Mouse (Mus musculus): ENCODE measurements around the gene Ppp1r26. TPM values are rescaled to one million over a fixed set of nuclear protein-coding genes. Genes with fewer than 3 reads are reported as not detected.

Gene Ppp1r26
- 10 to 100 TPM; 23.8 to 24.6 TPM for total RNA-seq (2021)
- long read RNA-seq, experiment 1, partial matches to known transcripts = 0 of 31 reads
- long read RNA-seq, experiment 1, other reads (novel, unspliced or antisense) = 27 of 31 reads
- long read RNA-seq, experiment 2, transcript Ppp1r26-202 (4 exons, 617 nt) = major isoform, 6 of 16 reads
- long read RNA-seq, experiment 2, partial matches to known transcripts = 0 of 16 reads
- long read RNA-seq, experiment 2, other reads (novel, unspliced or antisense) = 10 of 16 reads

- intact Hi-C loops (cut with DNase I) = loop anchor here (10.0 kb wide), 1 partner anchor 902 kb away; no protein-coding TSS in a partner anchor
- DNase-seq (ENCODE audit: low spot score in 2 of 2) = peak in 1 of 2 experiments; percentile 51
Measured at GRCm38 (mm10) chr2:28446515-28447314, at the start of gene Ppp1r26. Gene Ppp1r26 (plus strand): TSS chr2:28446800.

DNA sequence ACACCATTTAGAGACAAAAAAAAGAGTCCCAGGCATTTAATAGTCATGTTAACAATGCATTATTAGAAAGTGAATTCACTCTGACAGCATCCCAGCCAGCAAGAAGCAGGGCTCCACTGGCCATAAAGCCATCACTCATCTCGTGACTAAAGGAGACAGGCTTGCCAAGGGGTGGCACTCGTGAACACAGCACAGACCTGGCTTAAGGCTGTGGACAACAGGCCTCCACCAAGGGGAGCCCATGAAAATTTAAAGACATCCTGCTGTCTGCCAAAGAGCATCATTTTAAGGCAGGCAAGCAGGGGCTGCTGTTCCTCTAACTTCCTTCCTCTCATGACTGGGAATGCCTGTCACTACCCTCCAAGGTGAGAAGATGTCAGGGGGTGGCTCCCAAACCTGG, 49.7 kb upstream of the Ppp1r26 start:
- DNase-seq (ENCODE audit: low spot score in 2 of 2) = no peak
- intact Hi-C loops (cut with DNase I) = no loop called here

GRCm38 (mm10) chr2:28397417-28398119, 49.0 kb upstream of the Ppp1r26 start:
- DNase-seq (ENCODE audit: low spot score in 2 of 2) = no peak
- intact Hi-C loops (cut with DNase I) = no loop called here

DNA sequence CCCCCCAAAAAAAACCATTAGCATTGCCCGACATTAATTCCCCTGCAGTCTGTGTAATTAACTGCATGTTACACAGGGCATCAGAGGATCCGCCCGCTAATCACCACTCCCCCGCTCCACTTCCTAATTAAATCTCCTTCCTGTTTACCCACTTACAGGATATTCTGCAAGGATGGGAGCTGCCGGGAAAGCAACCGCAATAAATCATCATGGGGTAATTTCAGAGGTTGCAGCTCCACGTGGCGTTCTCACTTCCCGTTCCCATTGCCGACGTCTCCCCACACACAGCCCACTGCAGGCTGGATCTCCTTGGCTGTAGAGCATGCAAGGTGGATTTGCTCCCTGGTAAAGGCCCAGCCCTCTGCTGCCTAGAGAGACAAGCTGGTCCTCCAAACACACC, 45.0 kb upstream of the Ppp1r26 start:
- intact Hi-C loops (cut with DNase I) = no loop called here
- DNase-seq (ENCODE audit: low spot score in 2 of 2) = no peak

GRCm38 (mm10) chr2:28402128-28402527, 44.5 kb upstream of the Ppp1r26 start:
- intact Hi-C loops (cut with DNase I) = no loop called here
- DNase-seq (ENCODE audit: low spot score in 2 of 2) = no peak

DNA sequence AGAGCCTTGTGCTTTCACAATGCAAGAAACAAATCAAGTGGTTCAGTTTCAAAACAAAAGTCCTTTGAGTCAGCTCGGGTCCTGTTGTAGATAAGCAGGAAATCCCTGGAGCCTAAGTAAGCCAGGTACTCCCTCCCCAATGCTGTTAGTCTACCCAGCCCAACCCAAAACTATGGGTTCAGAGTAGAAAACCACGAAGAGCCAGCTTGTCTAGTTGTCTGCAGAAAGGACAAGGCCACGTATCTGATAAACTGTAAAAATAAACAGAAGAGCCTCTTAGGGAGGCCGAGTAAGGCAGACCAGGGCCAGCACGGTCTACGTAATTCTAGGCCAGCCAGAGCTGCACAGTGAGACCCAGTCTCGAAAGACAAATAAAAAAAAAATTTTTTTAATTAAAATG, 38.8 kb upstream of the Ppp1r26 start:
- no peak for DNase-seq (ENCODE audit: low spot score in 2 of 2)
- intact Hi-C loops (cut with DNase I) = no loop called here

DNA sequence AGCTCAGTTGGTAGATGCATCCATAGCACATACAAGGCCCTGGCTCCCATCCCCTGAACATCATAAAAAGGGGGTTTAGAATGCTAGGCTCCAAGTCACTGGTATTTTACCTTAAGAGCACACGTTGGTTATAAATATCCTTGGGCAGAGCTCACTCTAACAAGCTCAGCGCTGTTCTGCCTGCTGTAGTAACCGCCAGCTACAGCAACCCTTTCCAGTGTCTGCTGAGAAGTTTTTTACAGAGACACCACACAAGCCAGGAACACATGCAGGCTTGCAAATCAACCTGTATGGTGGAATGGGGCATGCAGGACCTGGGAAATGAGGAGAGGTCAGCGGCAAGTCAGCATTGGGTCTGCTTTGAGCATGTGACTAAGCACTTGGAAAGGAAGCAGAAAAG, 37.5 kb upstream of the Ppp1r26 start:
- peak in 1 of 2 experiments; percentile 62 for DNase-seq (ENCODE audit: low spot score in 2 of 2)
- intact Hi-C loops (cut with DNase I) = no loop called here

DNA sequence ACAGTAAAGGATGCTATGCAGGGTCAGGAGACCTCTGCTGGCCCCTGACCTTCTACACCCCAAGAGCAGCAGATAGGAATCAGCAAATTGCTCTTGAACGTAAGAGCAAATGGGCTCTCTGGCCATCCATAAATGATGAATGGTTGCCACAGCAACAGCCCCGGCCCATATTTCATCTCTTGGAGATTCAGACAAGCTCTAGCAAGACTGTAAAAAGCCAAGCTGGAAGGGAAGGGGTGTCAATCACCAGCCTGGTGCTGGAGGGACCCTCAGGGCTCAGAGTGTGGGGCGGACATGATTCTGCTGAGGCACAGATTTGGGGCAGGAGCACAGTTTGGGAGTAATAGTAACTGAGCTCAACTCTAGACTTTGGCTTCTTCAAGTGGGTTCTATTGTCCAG, 37.0 kb upstream of the Ppp1r26 start:
- intact Hi-C loops (cut with DNase I) = no loop called here
- DNase-seq (ENCODE audit: low spot score in 2 of 2) = no peak

DNA sequence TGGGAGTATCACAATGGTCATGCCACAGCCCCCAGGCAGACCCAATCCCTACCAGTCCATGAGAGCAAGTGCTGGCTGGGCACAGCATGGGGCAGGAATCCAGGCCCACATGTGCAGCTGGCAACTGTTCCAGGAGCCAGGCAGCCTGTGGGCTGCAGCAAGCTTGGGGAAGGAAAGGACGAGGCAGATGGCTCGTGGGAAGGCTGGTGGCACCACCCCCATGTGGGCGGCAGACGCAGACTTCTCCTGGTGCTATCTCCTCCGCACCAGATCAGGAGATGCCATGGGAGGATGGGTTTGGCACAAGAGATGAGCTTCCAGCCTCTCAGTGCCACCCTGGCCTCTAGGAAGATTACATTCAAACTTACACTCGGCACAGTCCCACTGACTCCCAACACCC, 33.7 kb upstream of the Ppp1r26 start:
- DNase-seq (ENCODE audit: low spot score in 2 of 2) = peak; percentile 84 to 89
- intact Hi-C loops (cut with DNase I) = loop anchor here (2.0 to 10.0 kb wide), 3 partner anchors 34 to 348 kb away; no protein-coding TSS in a partner anchor

GRCm38 (mm10) chr2:28414116-28414756, 32.4 kb upstream of the Ppp1r26 start:
- intact Hi-C loops (cut with DNase I) = loop anchor here (5.0 to 10.0 kb wide), 2 partner anchors 112 to 349 kb away; no protein-coding TSS in a partner anchor
- no peak for DNase-seq (ENCODE audit: low spot score in 2 of 2)

GRCm38 (mm10) chr2:28414757-28415137, 31.9 kb upstream of the Ppp1r26 start:
- intact Hi-C loops (cut with DNase I) = loop anchor here (5.0 to 10.0 kb wide), 2 partner anchors 112 to 350 kb away; no protein-coding TSS in a partner anchor
- DNase-seq (ENCODE audit: low spot score in 2 of 2) = no peak

- peak; percentile 60 to 87 for DNase-seq (ENCODE audit: low spot score in 2 of 2)
- intact Hi-C loops (cut with DNase I) = loop anchor here (10.0 kb wide), 1 partner anchor 351 kb away; no protein-coding TSS in a partner anchor
Measured at GRCm38 (mm10) chr2:28415387-28416024, 31.1 kb upstream of the Ppp1r26 start.

DNA sequence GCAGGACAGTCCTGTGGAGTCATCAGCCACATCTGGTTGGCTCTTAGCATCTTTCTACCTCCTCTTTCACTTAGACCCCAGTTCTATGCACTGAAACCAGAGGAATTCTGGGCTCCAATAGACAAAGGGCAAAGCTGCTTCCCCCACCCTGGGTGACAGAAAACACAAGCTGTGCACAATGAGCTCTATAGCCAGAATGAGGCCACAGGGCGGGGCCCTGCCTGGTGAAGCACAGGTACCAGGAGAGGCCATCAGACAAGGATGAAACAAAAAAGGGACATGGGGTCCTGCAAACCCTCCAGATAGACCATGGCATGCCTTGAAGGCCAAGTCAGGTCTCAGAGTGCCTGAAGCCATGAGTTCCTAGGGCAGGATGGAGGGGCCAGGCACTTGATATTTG, 30.1 kb upstream of the Ppp1r26 start:
- intact Hi-C loops (cut with DNase I) = loop anchor here (10.0 kb wide), 1 partner anchor 352 kb away; no protein-coding TSS in a partner anchor
- no peak for DNase-seq (ENCODE audit: low spot score in 2 of 2)

DNA sequence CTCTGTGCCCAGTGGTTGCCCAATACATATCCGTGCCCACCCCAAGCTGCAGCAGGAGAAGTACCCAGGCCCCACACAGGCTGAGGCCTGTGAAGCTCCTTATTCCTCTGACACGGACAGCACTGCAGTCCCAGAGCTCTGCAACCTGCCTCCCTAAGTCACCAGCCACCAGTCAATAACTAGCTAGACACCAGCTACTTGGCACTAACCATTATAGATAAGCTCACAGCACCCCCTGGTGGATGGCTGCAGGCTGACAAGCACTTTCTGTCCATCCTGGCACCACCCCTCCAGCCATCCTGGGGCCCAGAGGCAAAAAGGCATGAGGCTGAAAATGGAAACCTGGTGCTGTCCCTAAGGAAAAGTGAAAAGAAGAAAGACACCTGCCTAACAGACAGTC, 28.6 kb upstream of the Ppp1r26 start:
- intact Hi-C loops (cut with DNase I) = loop anchor here (1.0 to 10.0 kb wide), 2 partner anchors 214 to 353 kb away; no protein-coding TSS in a partner anchor
- DNase-seq (ENCODE audit: low spot score in 2 of 2) = peak; percentile 93

- intact Hi-C loops (cut with DNase I) = loop anchor here (2.0 to 10.0 kb wide), 4 partner anchors 325 to 649 kb away; no protein-coding TSS in a partner anchor
Measured at GRCm38 (mm10) chr2:28419898-28420297, 26.7 kb upstream of the Ppp1r26 start.

DNA sequence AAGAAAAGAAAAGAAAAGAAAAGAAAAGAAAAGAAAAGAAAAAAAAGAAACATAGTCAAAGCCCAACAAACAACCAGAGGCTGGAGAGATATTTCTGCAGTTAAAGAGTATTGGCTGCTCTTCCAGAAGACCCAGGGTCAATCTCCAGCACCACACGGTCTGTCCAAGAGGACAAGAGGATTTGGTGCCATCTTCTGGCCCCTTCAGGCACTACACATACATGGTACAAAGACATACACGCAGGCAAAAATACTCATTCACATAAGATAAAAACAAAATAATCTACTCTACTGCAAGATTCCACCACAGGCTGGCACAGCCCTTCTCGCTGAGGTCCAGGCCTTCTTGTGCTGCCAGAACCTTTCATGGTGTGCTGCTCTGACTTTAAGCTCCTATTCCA, 23.4 kb upstream of the Ppp1r26 start:
- intact Hi-C loops (cut with DNase I) = loop anchor here (10.0 kb wide), 1 partner anchor 328 kb away; no protein-coding TSS in a partner anchor
- DNase-seq (ENCODE audit: low spot score in 2 of 2) = peak in 1 of 2 experiments; percentile 52

More at GRCm38 (mm10) chr2:28419898-28420297, 26.7 kb upstream of the Ppp1r26 start:
- peak; percentile 97 to 98 for DNase-seq (ENCODE audit: low spot score in 2 of 2)

DNA sequence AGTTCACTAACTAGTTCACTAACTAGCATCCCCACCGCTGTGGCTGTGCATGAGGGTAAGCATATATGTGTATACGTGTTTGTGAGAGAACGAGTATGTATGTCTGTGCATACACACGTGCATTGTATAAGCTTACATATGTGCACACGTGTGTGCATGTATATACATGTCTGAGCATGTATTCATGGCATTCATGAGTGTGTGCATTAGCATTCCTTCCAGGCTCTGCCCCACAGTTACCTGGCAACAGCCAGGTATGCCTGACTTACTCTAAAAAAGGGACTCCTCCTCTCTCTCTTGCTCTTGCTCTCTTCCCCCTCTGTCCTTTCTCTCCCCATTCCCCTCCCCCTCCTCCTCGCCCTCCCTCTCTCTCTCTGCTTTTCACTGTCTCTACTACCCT, 19.4 kb upstream of the Ppp1r26 start:
- intact Hi-C loops (cut with DNase I) = loop anchor here (10.0 kb wide), 1 partner anchor 332 kb away; no protein-coding TSS in a partner anchor
- no peak for DNase-seq (ENCODE audit: low spot score in 2 of 2)

DNA sequence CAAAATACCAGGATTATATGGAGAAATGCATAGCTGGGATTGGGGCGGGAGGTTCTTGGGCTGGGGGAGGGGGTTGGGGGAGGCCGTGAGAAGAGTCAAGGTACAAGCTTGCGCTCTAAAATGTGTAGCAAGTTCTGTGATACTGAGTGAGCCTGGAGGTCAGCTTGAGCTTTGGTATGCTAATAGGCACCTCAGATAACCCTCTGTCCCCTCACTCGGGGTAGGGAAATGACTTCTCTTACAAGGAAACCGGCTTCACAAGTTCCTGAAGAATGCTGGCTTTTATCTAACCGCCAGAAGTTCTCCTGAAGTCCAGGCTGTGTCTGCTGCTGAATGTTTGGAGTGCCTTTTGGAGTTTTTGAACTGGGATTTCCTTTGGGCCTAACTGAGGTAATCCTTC, 15.8 kb upstream of the Ppp1r26 start:
- DNase-seq (ENCODE audit: low spot score in 2 of 2) = no peak
- intact Hi-C loops (cut with DNase I) = no loop called here

DNA sequence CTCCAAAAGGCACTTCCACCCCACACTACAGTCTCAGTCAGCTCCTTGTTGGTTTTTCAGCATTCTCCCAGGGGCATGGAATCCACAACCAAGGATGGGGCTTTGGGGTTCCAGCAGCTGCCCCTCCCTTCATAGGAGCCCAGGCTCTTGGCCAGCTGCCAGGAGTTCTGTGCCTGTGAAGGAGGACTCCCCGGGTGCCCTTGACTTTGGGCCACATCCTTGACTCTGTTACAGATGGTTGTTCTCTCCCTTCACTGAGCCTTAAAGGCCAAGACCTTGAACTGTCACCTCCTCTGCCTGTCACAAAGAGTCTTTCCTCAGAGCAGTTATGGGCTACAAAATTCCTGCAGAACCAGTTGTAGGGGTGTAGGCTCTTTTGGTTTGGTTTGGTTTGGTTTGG, 13.8 kb upstream of the Ppp1r26 start:
- no peak for DNase-seq (ENCODE audit: low spot score in 2 of 2)
- intact Hi-C loops (cut with DNase I) = no loop called here
